Mouse (Mus musculus): Measurements from ENCODE around the gene Gpr18. TPM values are rescaled to one million over a fixed set of nuclear protein-coding genes. Genes with fewer than 3 reads are reported as not detected.

Gpr18 gene
- polyA plus RNA-seq, 1 experiment from 2014 or later: 0.59 TPM

- WGBS: 90% methylated on average over 11 of the region's 11 CpGs
- Histone ChIP-seq H3K9ac (ENCODE audit: low read depth, low read length) (no peak overlapping the region), H3K9me3 (ENCODE audit: control insufficient read depth, low read length) (no peaks in the 10 kb centered on the region), H3K4me1 (replicated peaks; ENCODE audit: control insufficient read depth, insufficient read depth, low read length) (no peaks in the 10 kb centered on the region), H3K27ac (ENCODE audit: low read depth, low read length) (no peak overlapping the region), H3K36me3 (ENCODE audit: control insufficient read depth, insufficient read depth, low read length) (no peaks in the 10 kb centered on the region), H3K27me3 (ENCODE audit: control insufficient read depth, insufficient read depth, low read length) (no peaks in the 10 kb centered on the region), H3K4me2 (replicated peaks; ENCODE audit: low read depth, low read length) (no peak overlapping the region), H3K4me3 (ENCODE audit: low read depth, low read length) (no peak overlapping the region)
- ATAC-seq (ENCODE audit: low FRiP score) (no peak), DNase-seq (ENCODE audit: low spot score) (no peak)
Measured at GRCm38 (mm10) chr14:121906992-121907681, 8.4 kb downstream of the Gpr18 start.

GRCm38 (mm10) chr14:121906341-121906991, 9.1 kb downstream of the Gpr18 start:
- Histone ChIP-seq H3K27me3 (ENCODE audit: control insufficient read depth, insufficient read depth, low read length) (no peaks in the 10 kb centered on the region), H3K27ac (ENCODE audit: low read depth, low read length) (no peak overlapping the region), H3K9me3 (ENCODE audit: control insufficient read depth, low read length) (no peaks in the 10 kb centered on the region), H3K36me3 (ENCODE audit: control insufficient read depth, insufficient read depth, low read length) (no peaks in the 10 kb centered on the region), H3K4me2 (replicated peaks; ENCODE audit: low read depth, low read length) (no peak overlapping the region), H3K4me3 (ENCODE audit: low read depth, low read length) (no peak overlapping the region), H3K4me1 (replicated peaks; ENCODE audit: control insufficient read depth, insufficient read depth, low read length) (no peaks in the 10 kb centered on the region), H3K9ac (ENCODE audit: low read depth, low read length) (no peak overlapping the region)
- ATAC-seq (ENCODE audit: low FRiP score) (no peak), DNase-seq (ENCODE audit: low spot score) (no peak)
- WGBS: 90% methylated on average over 8 of the region's 8 CpGs

- no peaks in the 10 kb centered on the region for H3K36me3 ChIP-seq (ENCODE audit: control insufficient read depth, insufficient read depth, low read length)
- no peak overlapping the region for H3K9ac ChIP-seq (ENCODE audit: low read depth, low read length)
- no peak overlapping the region for H3K4me3 ChIP-seq (ENCODE audit: low read depth, low read length)
- no peaks in the 10 kb centered on the region for H3K4me1 ChIP-seq (replicated peaks; ENCODE audit: control insufficient read depth, insufficient read depth, low read length)
- 68% methylated on average over 3 of the region's 3 CpGs for WGBS
- no peaks in the 10 kb centered on the region for H3K9me3 ChIP-seq (ENCODE audit: control insufficient read depth, low read length)
- ATAC-seq (ENCODE audit: low FRiP score) (no peak), DNase-seq (ENCODE audit: low spot score) (no peak)
- H3K27me3 ChIP-seq (ENCODE audit: control insufficient read depth, insufficient read depth, low read length): no peaks in the 10 kb centered on the region
- no peak overlapping the region for H3K4me2 ChIP-seq (replicated peaks; ENCODE audit: low read depth, low read length)
- no peak overlapping the region for H3K27ac ChIP-seq (ENCODE audit: low read depth, low read length)
Measured at GRCm38 (mm10) chr14:121904754-121905153, 10.8 kb downstream of the Gpr18 start.

GRCm38 (mm10) chr14:121903381-121903876, 12.2 kb downstream of the Gpr18 start:
- WGBS: 96% methylated on average over 7 of the region's 7 CpGs
- Histone ChIP-seq H3K4me2 (replicated peaks; ENCODE audit: low read depth, low read length) (no peak overlapping the region), H3K4me3 (ENCODE audit: low read depth, low read length) (no peak overlapping the region), H3K4me1 (replicated peaks; ENCODE audit: control insufficient read depth, insufficient read depth, low read length) (no peaks in the 10 kb centered on the region), H3K36me3 (ENCODE audit: control insufficient read depth, insufficient read depth, low read length) (no peaks in the 10 kb centered on the region), H3K9ac (ENCODE audit: low read depth, low read length) (no peak overlapping the region), H3K27me3 (ENCODE audit: control insufficient read depth, insufficient read depth, low read length) (no peaks in the 10 kb centered on the region), H3K9me3 (ENCODE audit: control insufficient read depth, low read length) (no peaks in the 10 kb centered on the region), H3K27ac (ENCODE audit: low read depth, low read length) (no peak overlapping the region)
- no peak for ATAC-seq (ENCODE audit: low FRiP score)
- DNase-seq (ENCODE audit: low spot score): no peak

GRCm38 (mm10) chr14:121901511-121901910, 14.1 kb downstream of the Gpr18 start:
- Histone ChIP-seq H3K36me3 (ENCODE audit: control insufficient read depth, insufficient read depth, low read length) (no peaks in the 10 kb centered on the region), H3K4me3 (ENCODE audit: low read depth, low read length) (no peak overlapping the region), H3K9me3 (ENCODE audit: control insufficient read depth, low read length) (no peaks in the 10 kb centered on the region), H3K4me1 (replicated peaks; ENCODE audit: control insufficient read depth, insufficient read depth, low read length) (no peaks in the 10 kb centered on the region), H3K27ac (ENCODE audit: low read depth, low read length) (no peak overlapping the region), H3K4me2 (replicated peaks; ENCODE audit: low read depth, low read length) (no peak overlapping the region), H3K27me3 (ENCODE audit: control insufficient read depth, insufficient read depth, low read length) (no peaks in the 10 kb centered on the region), H3K9ac (ENCODE audit: low read depth, low read length) (no peak overlapping the region)
- WGBS: 89% methylated on average over 6 of the region's 6 CpGs
- ATAC-seq (ENCODE audit: low FRiP score) (no peak), DNase-seq (ENCODE audit: low spot score) (no peak)

GRCm38 (mm10) chr14:121899071-121899470, 16.5 kb downstream of the Gpr18 start:
- Histone ChIP-seq H3K9me3 (ENCODE audit: control insufficient read depth, low read length) (no peaks in the 10 kb centered on the region), H3K9ac (ENCODE audit: low read depth, low read length) (no peak overlapping the region), H3K27me3 (ENCODE audit: control insufficient read depth, insufficient read depth, low read length) (no peaks in the 10 kb centered on the region), H3K27ac (ENCODE audit: low read depth, low read length) (no peak overlapping the region), H3K36me3 (ENCODE audit: control insufficient read depth, insufficient read depth, low read length) (no peaks in the 10 kb centered on the region), H3K4me2 (replicated peaks; ENCODE audit: low read depth, low read length) (no peak overlapping the region), H3K4me3 (ENCODE audit: low read depth, low read length) (no peak overlapping the region), H3K4me1 (replicated peaks; ENCODE audit: control insufficient read depth, insufficient read depth, low read length) (no peaks in the 10 kb centered on the region)
- DNase-seq (ENCODE audit: low spot score) (no peak), ATAC-seq (ENCODE audit: low FRiP score) (no peak)
- WGBS: 86% methylated on average over 3 of the region's 3 CpGs

- DNase-seq (ENCODE audit: low spot score) (no peak), ATAC-seq (ENCODE audit: low FRiP score) (no peak)
- H3K36me3 ChIP-seq (ENCODE audit: control insufficient read depth, insufficient read depth, low read length): no peaks in the 10 kb centered on the region
Measured at GRCm38 (mm10) chr14:121898509-121898908, 17.1 kb downstream of the Gpr18 start.

GRCm38 (mm10) chr14:121897773-121898172, 17.8 kb downstream of the Gpr18 start:
- no peak for ATAC-seq (ENCODE audit: low FRiP score)

More at GRCm38 (mm10) chr14:121898509-121898908, 17.1 kb downstream of the Gpr18 start:
- Histone ChIP-seq H3K27ac (ENCODE audit: low read depth, low read length) (no peak overlapping the region), H3K4me1 (replicated peaks; ENCODE audit: control insufficient read depth, insufficient read depth, low read length) (no peaks in the 10 kb centered on the region), H3K27me3 (ENCODE audit: control insufficient read depth, insufficient read depth, low read length) (no peaks in the 10 kb centered on the region), H3K9me3 (ENCODE audit: control insufficient read depth, low read length) (no peaks in the 10 kb centered on the region), H3K4me2 (replicated peaks; ENCODE audit: low read depth, low read length) (no peak overlapping the region), H3K9ac (ENCODE audit: low read depth, low read length) (no peak overlapping the region), H3K4me3 (ENCODE audit: low read depth, low read length) (no peak overlapping the region)
- 92% methylated on average over 11 of the region's 11 CpGs for WGBS

More at GRCm38 (mm10) chr14:121897773-121898172, 17.8 kb downstream of the Gpr18 start:
- no peak overlapping the region for H3K4me2 ChIP-seq (replicated peaks; ENCODE audit: low read depth, low read length)
- H3K9me3 ChIP-seq (ENCODE audit: control insufficient read depth, low read length): no peaks in the 10 kb centered on the region
- H3K36me3 ChIP-seq (ENCODE audit: control insufficient read depth, insufficient read depth, low read length): no peaks in the 10 kb centered on the region
- no peaks in the 10 kb centered on the region for H3K27me3 ChIP-seq (ENCODE audit: control insufficient read depth, insufficient read depth, low read length)
- WGBS: 80% methylated on average over 2 of the region's 2 CpGs
- H3K27ac ChIP-seq (ENCODE audit: low read depth, low read length): no peak overlapping the region
- DNase-seq (ENCODE audit: low spot score): no peak
- H3K4me1 ChIP-seq (replicated peaks; ENCODE audit: control insufficient read depth, insufficient read depth, low read length): no peaks in the 10 kb centered on the region
- no peak overlapping the region for H3K9ac ChIP-seq (ENCODE audit: low read depth, low read length)
- H3K4me3 ChIP-seq (ENCODE audit: low read depth, low read length): no peak overlapping the region
